Comparison of ENCODE assay signal across 8 mouse cellular contexts in the genomic region with DNA sequence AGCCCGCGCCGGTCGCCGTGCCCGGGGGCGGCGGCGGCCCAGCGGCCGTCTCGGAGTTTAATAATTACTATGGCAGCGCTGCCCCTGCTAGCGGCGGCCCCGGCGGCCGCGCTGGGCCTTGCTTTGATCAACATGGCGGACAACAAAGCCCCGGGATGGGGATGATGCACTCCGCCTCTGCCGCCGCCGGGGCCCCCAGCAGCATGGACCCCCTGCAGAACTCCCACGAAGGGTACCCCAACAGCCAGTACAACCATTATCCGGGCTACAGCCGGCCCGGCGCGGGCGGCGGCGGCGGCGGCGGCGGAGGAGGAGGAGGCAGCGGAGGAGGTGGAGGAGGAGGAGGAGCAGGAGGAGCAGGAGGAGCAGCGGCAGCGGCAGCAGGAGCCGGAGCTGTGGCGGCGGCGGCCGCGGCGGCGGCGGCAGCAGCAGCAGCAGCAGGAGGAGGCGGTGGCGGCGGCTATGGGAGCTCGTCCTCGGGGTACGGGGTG. TPM values are rescaled to one million over a fixed set of nuclear protein-coding genes. Genes with fewer than 3 reads are reported as not detected.
A peak's percentile ranks its signal among the peaks of the same experiment; 100 is the strongest.
DNase-seq lines count a peak whose midpoint lies in the region; ATAC-seq lines count a peak whose summit lies in the region.

No protein-coding gene starts in this region.

- WGBS in intestine, embryonic 16.5 days, result 0% methylated on average over 36 of the region's 56 CpGs
- WGBS in limb, embryonic 12.5 days, result under 1% methylated on average over 40 of the region's 56 CpGs
- WGBS in midbrain, embryonic 13.5 days, result under 1% methylated on average over 27 of the region's 56 CpGs

- H3K4me3 ChIP-seq in intestine, embryonic 16.5 days (ENCODE audit: low read length), result peak overlapping the region; percentile 93
- H3K4me3 ChIP-seq in limb, embryonic 12.5 days (replicated peaks), result peak overlapping the region; percentile 97
- H3K4me3 ChIP-seq in midbrain, embryonic 13.5 days (replicated peaks), result peak overlapping the region; percentile 92

- H3K9ac ChIP-seq in intestine, embryonic 16.5 days (ENCODE audit: low read depth, low read length), result peak overlapping the region; percentile 99
- H3K9ac ChIP-seq in limb, embryonic 12.5 days (replicated peaks), result peak overlapping the region; percentile 100
- H3K9ac ChIP-seq in midbrain, embryonic 13.5 days (replicated peaks), result peak overlapping the region; percentile 100

- H3K27ac ChIP-seq in intestine, embryonic 16.5 days (ENCODE audit: low read length), result peak overlapping the region; percentile 100
- H3K27ac ChIP-seq in limb, embryonic 12.5 days, result peak overlapping the region; percentile 100
- peak overlapping the region; percentile 100 for H3K27ac ChIP-seq in midbrain, embryonic 13.5 days

- no peaks in the 10 kb centered on the region for H3K36me3 ChIP-seq in intestine, embryonic 16.5 days (ENCODE audit: control insufficient read depth, insufficient read depth, low read length)
- no peaks in the 10 kb centered on the region for H3K36me3 ChIP-seq in limb, embryonic 12.5 days
- no peaks in the 10 kb centered on the region for H3K36me3 ChIP-seq in midbrain, embryonic 13.5 days

- peak; percentile 19 for ATAC-seq in intestine, embryonic 16.5 days
- ATAC-seq in limb, embryonic 12.5 days (ENCODE audit: insufficient number of reproducible peaks, insufficient read depth, low FRiP score, low TSS enrichment, low read depth), result peak; percentile 33
- ATAC-seq in midbrain, embryonic 13.5 days, result peak; percentile 40

- peak; percentile 57 for DNase-seq in embryo, embryonic 10 days (ENCODE audit: low spot score)
- DNase-seq in embryo, embryonic 9.5 days (ENCODE audit: extremely low spot score), result no peak
- DNase-seq in embryo, embryonic 11 days, result peak; percentile 74
- DNase-seq in gastrocnemius, postnatal 4 days (ENCODE audit: low spot score in 2 of 2), result peak; percentile 54 to 74
- peak; percentile 78 to 82 for DNase-seq in spleen, postnatal 10 days (ENCODE audit: low spot score in 2 of 2)

- H3K9me3 ChIP-seq in intestine, embryonic 16.5 days (ENCODE audit: control insufficient read depth, low read length), result no peaks in the 10 kb centered on the region
- no peaks in the 10 kb centered on the region for H3K9me3 ChIP-seq in limb, embryonic 12.5 days
- H3K9me3 ChIP-seq in midbrain, embryonic 13.5 days, result no peaks in the 10 kb centered on the region

- H3K27me3 ChIP-seq in intestine, embryonic 16.5 days (replicated peaks; ENCODE audit: control insufficient read depth, insufficient read depth, low read length), result no peaks in the 10 kb centered on the region
- no peaks in the 10 kb centered on the region for H3K27me3 ChIP-seq in limb, embryonic 12.5 days
- H3K27me3 ChIP-seq in midbrain, embryonic 13.5 days, result no peaks in the 10 kb centered on the region

- peak overlapping the region; percentile 73 for H3K4me2 ChIP-seq in intestine, embryonic 16.5 days (ENCODE audit: low read depth, low read length)
- H3K4me2 ChIP-seq in limb, embryonic 12.5 days, result peak overlapping the region; percentile 77
- peak overlapping the region; percentile 70 for H3K4me2 ChIP-seq in midbrain, embryonic 13.5 days (replicated peaks)

- H3K4me1 ChIP-seq in intestine, embryonic 16.5 days (ENCODE audit: control insufficient read depth, insufficient read depth, low read length), result peaks cover 15% of the 10 kb centered on the region
- H3K4me1 ChIP-seq in limb, embryonic 12.5 days (replicated peaks), result peaks cover 38% of the 10 kb centered on the region
- H3K4me1 ChIP-seq in midbrain, embryonic 13.5 days (replicated peaks), result peaks cover 46% of the 10 kb centered on the region

RNA-seq across cellular contexts. Expression of a gene that starts 1.5 kb away (rescaled TPM):
- total RNA-seq in gastrocnemius, postnatal 4 days (2021), result 10 to 100 TPM; 52.9 to 53.0 TPM
- polyA plus RNA-seq in intestine, embryonic 16.5 days (2015; fragmentation: Nextera tagmentation; extraction: Ambion mirVana), result 5.8 and 6.5 TPM in 2 replicates
- polyA plus RNA-seq in limb, embryonic 12.5 days (2016; fragmentation: Nextera tagmentation; extraction: Ambion mirVana), result 17.8 and 18.2 TPM in 2 replicates
- 14.0 and 14.8 TPM in 2 replicates for polyA plus RNA-seq in midbrain, embryonic 13.5 days (2015; fragmentation: Nextera tagmentation; extraction: Ambion mirVana)
